25 mouse cellular contexts compared by ENCODE assay signal in genomic region chr16:26612499-26613220, GRCm38 (mm10). TPM values are rescaled to one million over a fixed set of nuclear protein-coding genes. Genes with fewer than 3 reads are reported as not detected.
DNase-seq lines count a peak whose midpoint lies in the region; ATAC-seq and TF ChIP-seq lines count a peak whose summit lies in the region.
"Had no signal": no experiment of that assay in that cellular context is flagged by ENCODE, and none has a peak within 500 bp of the region (broad histone marks: within the 10 kb centered on the region; RNA-seq: fewer than 3 reads in every experiment).

No protein-coding gene starts in this region.

- no peak for TF ChIP-seq CTCF in cerebellum, adult 2 months (IDR thresholded peaks at IDR 0.05; ENCODE audit: borderline replicate concordance, insufficient read depth, low read depth, low read length)
- TF ChIP-seq CTCF in hindbrain, postnatal 0 days (IDR thresholded peaks at IDR 0.05; ENCODE audit: low read depth), result no peak
- no peak for TF ChIP-seq CTCF in midbrain, postnatal 0 days (IDR thresholded peaks at IDR 0.05)

- H3K36me3 ChIP-seq in hindbrain, postnatal 0 days (ENCODE audit: insufficient read depth, low read length), result no peaks in the 10 kb centered on the region
- H3K36me3 ChIP-seq in hindbrain, embryonic 10.5 days, result no peaks in the 10 kb centered on the region
- no peaks in the 10 kb centered on the region for H3K36me3 ChIP-seq in midbrain, postnatal 0 days (ENCODE audit: insufficient read depth, low read length)
- no peaks in the 10 kb centered on the region for H3K36me3 ChIP-seq in midbrain, embryonic 16.5 days (ENCODE audit: control insufficient read depth, insufficient read depth, low read length)
- H3K36me3 ChIP-seq in heart, embryonic 10.5 days, result no peaks in the 10 kb centered on the region
- H3K36me3 ChIP-seq: embryonic facial prominence, embryonic 10.5 days; G1E; hindbrain, embryonic 12.5 days; midbrain, embryonic 15.5 days; stomach, embryonic 15.5 days had no signal

- no peaks in the 10 kb centered on the region for H3K4me1 ChIP-seq in cerebellum, adult 2 months (ENCODE audit: control insufficient read depth, insufficient read depth, low read length)
- H3K4me1 ChIP-seq in hindbrain, postnatal 0 days (ENCODE audit: insufficient read depth, low read length), result no peaks in the 10 kb centered on the region
- no peaks in the 10 kb centered on the region for H3K4me1 ChIP-seq in hindbrain, embryonic 10.5 days (replicated peaks)
- no peaks in the 10 kb centered on the region for H3K4me1 ChIP-seq in midbrain, postnatal 0 days (ENCODE audit: insufficient read depth, low read length)
- 0 out of 2 replicates have a peak, but pooled peaks cover 3% of the 10 kb centered on the region for H3K4me1 ChIP-seq in midbrain, embryonic 16.5 days (ENCODE audit: control insufficient read depth, insufficient read depth, low read length)
- no peaks in the 10 kb centered on the region for H3K4me1 ChIP-seq in heart, embryonic 10.5 days
- H3K4me1 ChIP-seq: embryonic facial prominence, embryonic 10.5 days; hindbrain, embryonic 12.5 days; stomach, embryonic 15.5 days had no signal

- no peaks in the 10 kb centered on the region for H3K27me3 ChIP-seq in cerebellum, adult 2 months (ENCODE audit: control insufficient read depth, insufficient read depth, low read length)
- no peaks in the 10 kb centered on the region for H3K27me3 ChIP-seq in hindbrain, postnatal 0 days (ENCODE audit: insufficient read depth, low read length)
- no peaks in the 10 kb centered on the region for H3K27me3 ChIP-seq in hindbrain, embryonic 10.5 days (ENCODE audit: insufficient read depth, poor library complexity, severe bottlenecking)
- H3K27me3 ChIP-seq in midbrain, postnatal 0 days (ENCODE audit: insufficient read depth, low read length), result no peaks in the 10 kb centered on the region
- H3K27me3 ChIP-seq in midbrain, embryonic 16.5 days (ENCODE audit: control insufficient read depth, insufficient read depth, low read depth, low read length), result no peaks in the 10 kb centered on the region
- no peaks in the 10 kb centered on the region for H3K27me3 ChIP-seq in heart, embryonic 10.5 days (ENCODE audit: insufficient read depth, poor library complexity, severe bottlenecking)
- H3K27me3 ChIP-seq: hindbrain, embryonic 12.5 days; midbrain, embryonic 15.5 days; stomach, embryonic 15.5 days had no signal

- peak; percentile 67; the same call in 1 of the 2 replicates for ATAC-seq in hindbrain, postnatal 0 days
- no peak; the same call in 1 of the 2 replicates for ATAC-seq in midbrain, postnatal 0 days (ENCODE audit: low FRiP score)
- no peak for ATAC-seq in midbrain, embryonic 16.5 days
- ATAC-seq: activated CD4-positive, CD25-positive, alpha-beta regulatory T cell, adult 4 months; midbrain, embryonic 15.5 days had no signal

- no peak overlapping the region for H3K4me2 ChIP-seq in hindbrain, postnatal 0 days (ENCODE audit: low read depth, low read length)
- H3K4me2 ChIP-seq in midbrain, postnatal 0 days (ENCODE audit: low read depth, low read length, poor library complexity, severe bottlenecking), result no peak overlapping the region
- H3K4me2 ChIP-seq in midbrain, embryonic 16.5 days (ENCODE audit: low read length), result no peak overlapping the region
- H3K4me2 ChIP-seq: hindbrain, embryonic 12.5 days; liver, embryonic 11.5 days; midbrain, embryonic 15.5 days; stomach, embryonic 15.5 days had no signal

- H3K9ac ChIP-seq in hindbrain, postnatal 0 days (replicated peaks; ENCODE audit: low read length), result no peak overlapping the region
- H3K9ac ChIP-seq in midbrain, postnatal 0 days (replicated peaks; ENCODE audit: low read length, poor library complexity, severe bottlenecking), result no peak overlapping the region
- no peak overlapping the region for H3K9ac ChIP-seq in midbrain, embryonic 16.5 days (ENCODE audit: low read depth, low read length)
- H3K9ac ChIP-seq: hindbrain, embryonic 12.5 days; midbrain, embryonic 15.5 days; stomach, embryonic 15.5 days had no signal

- H3K27ac ChIP-seq in cerebellum, adult 2 months (ENCODE audit: insufficient read depth, low read length), result no peak overlapping the region
- H3K27ac ChIP-seq in hindbrain, postnatal 0 days, result no peak overlapping the region
- no peak overlapping the region for H3K27ac ChIP-seq in hindbrain, embryonic 10.5 days
- no peak overlapping the region for H3K27ac ChIP-seq in midbrain, postnatal 0 days (ENCODE audit: low read depth, low read length)
- H3K27ac ChIP-seq in midbrain, embryonic 16.5 days (ENCODE audit: low read length), result no peak overlapping the region
- no peak overlapping the region for H3K27ac ChIP-seq in heart, embryonic 10.5 days
- H3K27ac ChIP-seq: embryonic facial prominence, embryonic 10.5 days; hindbrain, embryonic 12.5 days; midbrain, embryonic 15.5 days; stomach, embryonic 15.5 days had no signal

- no peak overlapping the region for H3K4me3 ChIP-seq in cerebellum, adult 2 months (replicated peaks; ENCODE audit: insufficient read depth, low read depth, low read length)
- H3K4me3 ChIP-seq in hindbrain, postnatal 0 days (ENCODE audit: low read length), result no peak overlapping the region
- no peak overlapping the region for H3K4me3 ChIP-seq in hindbrain, embryonic 10.5 days
- H3K4me3 ChIP-seq in midbrain, postnatal 0 days (ENCODE audit: low read depth, low read length), result no peak overlapping the region
- no peak overlapping the region for H3K4me3 ChIP-seq in midbrain, embryonic 16.5 days (ENCODE audit: low read depth, low read length)
- H3K4me3 ChIP-seq in heart, embryonic 10.5 days, result no peak overlapping the region
- H3K4me3 ChIP-seq: embryonic facial prominence, embryonic 10.5 days; hindbrain, embryonic 12.5 days; midbrain, embryonic 15.5 days; stomach, embryonic 15.5 days had no signal

- no peak for TF ChIP-seq POLR2A in cerebellum, adult 2 months (IDR thresholded peaks at IDR 0.05; ENCODE audit: borderline replicate concordance, insufficient read depth, low read length)

- H3K9me3 ChIP-seq in hindbrain, postnatal 0 days (ENCODE audit: low read length), result no peaks in the 10 kb centered on the region
- H3K9me3 ChIP-seq in hindbrain, embryonic 10.5 days, result no peaks in the 10 kb centered on the region
- no peaks in the 10 kb centered on the region for H3K9me3 ChIP-seq in midbrain, postnatal 0 days (ENCODE audit: low read length)
- no peaks in the 10 kb centered on the region for H3K9me3 ChIP-seq in midbrain, embryonic 16.5 days (replicated peaks; ENCODE audit: control insufficient read depth, low read length, poor library complexity, severe bottlenecking)
- no peaks in the 10 kb centered on the region for H3K9me3 ChIP-seq in heart, embryonic 10.5 days
- H3K9me3 ChIP-seq: embryonic facial prominence, embryonic 10.5 days; G1E; hindbrain, embryonic 12.5 days; midbrain, embryonic 15.5 days; stomach, embryonic 15.5 days had no signal

- 30% methylated on average over 10 of the region's 10 CpGs for WGBS in cerebellum, adult 2 months
- 77% methylated on average over 10 of the region's 10 CpGs for WGBS in hindbrain, postnatal 0 days
- 86% methylated on average over 10 of the region's 10 CpGs for WGBS in hindbrain, embryonic 10.5 days
- WGBS in midbrain, postnatal 0 days, result 86% methylated on average over 10 of the region's 10 CpGs
- WGBS in midbrain, embryonic 16.5 days, result 90% methylated on average over 10 of the region's 10 CpGs
- 87% methylated on average over 10 of the region's 10 CpGs for WGBS in heart, embryonic 10.5 days

- peak; percentile 4 to 11 for DNase-seq in cerebellum, adult 2 months
- no peak for DNase-seq in cerebellum, adult 8-10 months
- peak; percentile 32 for DNase-seq in hindbrain, postnatal 0 days (ENCODE audit: low spot score)
- DNase-seq in hindbrain, embryonic 10.5 days (ENCODE audit: low spot score), result no peak
- peak; percentile 17 for DNase-seq in midbrain, postnatal 0 days (ENCODE audit: low spot score)
- DNase-seq in right cerebral cortex, postnatal 4 days, result peak; percentile 26
- DNase-seq in heart, embryonic 10.5 days (ENCODE audit: low spot score), result no peak
- DNase-seq: adrenal gland, postnatal 14 days; gastrocnemius, postnatal 36 days; kidney, adult 9 months; kidney, postnatal 25 days; layer of hippocampus, adult 9-11 months; lung, adult 18-20 months; lung, postnatal 36 days; retina, postnatal 1 day; thymus, adult 18-20 months; thymus, postnatal 4 days had no signal

RNA-seq across cellular contexts. Expression of gene Il1rap, which starts 31.2 kb away (rescaled TPM):
- 19.1 and 20.3 TPM in 2 replicates for polyA plus RNA-seq in cerebellum, adult 2 months (2012; rRNA removed)
- total RNA-seq in hindbrain, postnatal 0 days (2014; rRNA removed), result 15.1 and 15.5 TPM in 2 replicates
- polyA plus RNA-seq in hindbrain, postnatal 0 days (2015; fragmentation: Nextera tagmentation; extraction: Ambion mirVana), result 10.6 and 11.5 TPM in 2 replicates
- 3.1 and 3.5 TPM in 2 replicates for polyA plus RNA-seq in hindbrain, embryonic 10.5 days (2016; fragmentation: Nextera tagmentation; extraction: Ambion mirVana)
- total RNA-seq in midbrain, postnatal 0 days (2014; rRNA removed), result 10.5 and 13.9 TPM in 2 replicates
- 7.9 and 8.2 TPM in 2 replicates for polyA plus RNA-seq in midbrain, postnatal 0 days (2015; fragmentation: Nextera tagmentation; extraction: Ambion mirVana)
- 8.2 and 8.6 TPM in 2 replicates for polyA plus RNA-seq in midbrain, embryonic 16.5 days (2015; fragmentation: Nextera tagmentation; extraction: Ambion mirVana)
- polyA plus RNA-seq in heart, embryonic 10.5 days (2016; fragmentation: Nextera tagmentation; extraction: Ambion mirVana), result 5.2 and 7.4 TPM in 2 replicates

Comparison
In these comparisons a context has a peak if more than half of its experiments do, and no peak if none do; other contexts are left out.
1. DNase-seq: peak in cerebellum, adult 2 months (2 of 2), hindbrain, postnatal 0 days (single experiment), midbrain, postnatal 0 days (single experiment) and right cerebral cortex, postnatal 4 days (single experiment); none in cerebellum, adult 8-10 months (single experiment), hindbrain, embryonic 10.5 days (single experiment) and heart, embryonic 10.5 days (single experiment).